Mouse (Mus musculus) gastrocnemius, postnatal 10 days (tissue): ENCODE measurements around the gene Eid3. TPM values are rescaled to one million over a fixed set of nuclear protein-coding genes. Genes with fewer than 3 reads are reported as not detected.

Source experiments
- DNase-seq: peaks from one replicate; pipeline ENCODE4 v3.0.0; 2021; ENCODE audit warnings: mixed read lengths
- total RNA-seq, 2 experiments: library from RNA; stranded (reverse); gene quantifications; 2 replicates each; pipeline ENCODE4 v1.2.3; 2021

Eid3 gene
- total RNA-seq, 2 experiments from 2014 or later = 0.78 to 2.3 TPM

DNA sequence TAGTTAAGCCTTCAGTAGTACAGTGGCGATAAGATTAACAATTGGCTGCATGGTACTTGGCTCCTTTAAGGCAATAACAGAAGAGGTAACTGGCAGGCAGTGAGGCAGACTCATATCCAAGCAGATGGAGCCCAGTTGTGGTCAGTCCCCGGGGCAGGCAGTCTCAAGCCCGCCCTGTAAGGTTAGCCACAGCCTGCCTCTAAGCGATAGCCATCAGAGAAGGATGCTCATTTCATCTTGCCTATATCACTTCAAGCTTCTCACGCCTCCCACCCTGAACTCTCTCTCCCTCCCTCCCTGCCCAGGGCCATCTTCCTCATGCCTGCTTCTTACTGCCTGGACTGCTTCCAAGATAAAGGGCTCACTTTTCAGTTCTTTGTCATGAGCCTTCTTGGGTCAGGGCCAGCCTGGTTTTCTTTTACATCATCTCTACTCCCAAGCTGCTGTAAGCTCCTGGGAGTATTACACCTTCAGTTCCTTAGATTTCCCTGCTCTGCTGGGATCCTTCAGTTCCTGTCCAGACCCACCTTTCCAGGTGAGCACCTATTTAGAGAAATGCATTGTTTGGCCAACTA, 3.2 kb upstream of the Eid3 start:
- DNase-seq = no peak

DNA sequence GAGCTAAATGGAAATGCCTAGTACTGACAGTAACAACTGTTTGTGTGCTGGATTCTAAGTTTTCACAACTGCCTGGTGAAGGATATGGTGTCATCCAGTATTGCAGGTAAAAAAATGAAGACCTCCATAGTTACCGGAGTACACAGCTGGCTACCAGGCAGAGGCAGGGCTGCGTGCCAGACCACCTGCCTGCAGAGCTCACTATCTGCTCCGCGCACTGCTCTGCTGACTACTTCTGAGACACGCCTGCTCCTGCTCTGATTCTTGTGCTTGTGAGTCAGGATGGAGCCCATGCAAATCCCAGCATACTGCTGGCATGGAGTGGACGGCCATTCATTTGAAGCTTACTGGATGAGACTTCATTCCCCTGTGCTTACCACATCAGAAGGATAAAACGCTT, 2.6 kb upstream of the Eid3 start:
- peak; percentile 38 for DNase-seq

DNA sequence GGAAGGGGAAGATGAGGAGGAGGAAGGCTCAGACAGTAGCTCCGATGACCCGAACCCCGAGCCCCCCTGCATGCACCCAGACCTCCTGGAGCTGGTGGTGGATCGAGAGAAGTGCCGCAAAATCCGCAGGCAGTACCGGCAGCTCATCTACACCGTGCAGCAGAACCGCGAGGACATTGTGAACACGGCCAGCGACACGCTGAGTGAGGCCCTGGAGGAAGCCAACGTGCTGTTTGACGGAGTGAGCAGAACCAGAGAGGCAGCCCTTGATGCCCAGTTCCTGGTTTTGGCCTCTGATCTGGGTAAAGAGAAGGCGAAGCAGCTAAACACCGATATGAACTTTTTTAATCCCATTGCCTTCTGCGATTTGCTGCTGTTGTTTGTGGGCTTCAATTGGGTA, 406 bp downstream of the Eid3 start:
- DNase-seq = no peak

DNA sequence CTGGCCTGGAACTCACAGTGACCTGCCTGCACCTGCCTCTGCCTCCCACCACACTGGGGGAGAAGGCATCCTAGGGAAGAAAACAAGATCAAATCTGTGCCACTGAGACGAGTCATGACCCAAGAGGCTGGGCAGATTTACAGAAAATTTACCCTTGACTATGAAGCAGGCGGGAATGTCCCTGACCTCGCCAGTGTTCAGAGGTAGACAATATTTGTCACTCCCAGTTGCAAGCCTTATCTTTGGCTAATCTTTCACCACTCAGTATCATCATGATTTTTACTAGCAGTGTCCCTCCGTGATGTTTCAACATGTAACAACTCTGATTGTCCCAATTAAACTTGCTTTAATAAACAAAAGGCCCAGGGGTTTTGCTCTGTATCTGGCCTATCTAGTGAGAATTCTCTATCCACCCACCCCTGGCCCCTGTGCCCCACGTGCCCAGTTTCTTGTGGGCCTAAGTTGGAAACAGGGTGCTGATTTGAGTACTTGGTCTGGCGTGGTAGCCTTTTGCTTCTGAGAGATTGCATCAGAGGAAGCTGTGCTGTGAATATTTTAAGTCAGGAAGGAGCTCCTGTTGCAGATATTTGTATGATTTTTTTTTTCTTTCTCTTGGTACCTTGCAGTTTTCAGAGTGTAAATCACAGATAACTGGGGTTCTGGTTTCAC, 2.1 kb downstream of the Eid3 start:
- DNase-seq = no peak

DNA sequence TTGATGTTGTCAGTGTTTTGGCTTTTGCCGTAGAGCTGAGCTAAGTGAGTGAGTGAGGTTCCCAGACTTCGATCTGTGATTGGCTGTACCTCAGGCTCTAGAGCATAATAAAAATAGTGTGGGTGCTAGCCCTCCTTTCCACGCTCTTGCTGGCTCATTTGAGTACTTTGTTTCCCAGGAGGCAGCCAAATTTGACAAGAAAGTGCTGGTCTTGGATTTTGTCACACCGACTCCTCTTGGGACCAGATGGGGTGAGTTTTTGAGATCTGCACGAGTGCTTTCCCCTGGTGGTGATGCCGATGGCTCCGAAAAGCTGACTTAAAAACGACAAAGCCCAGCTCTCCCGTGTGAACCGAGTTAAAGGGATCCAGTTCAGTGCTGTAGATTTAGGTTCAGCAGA, 9.0 kb downstream of the Eid3 start:
- DNase-seq = no peak

DNA sequence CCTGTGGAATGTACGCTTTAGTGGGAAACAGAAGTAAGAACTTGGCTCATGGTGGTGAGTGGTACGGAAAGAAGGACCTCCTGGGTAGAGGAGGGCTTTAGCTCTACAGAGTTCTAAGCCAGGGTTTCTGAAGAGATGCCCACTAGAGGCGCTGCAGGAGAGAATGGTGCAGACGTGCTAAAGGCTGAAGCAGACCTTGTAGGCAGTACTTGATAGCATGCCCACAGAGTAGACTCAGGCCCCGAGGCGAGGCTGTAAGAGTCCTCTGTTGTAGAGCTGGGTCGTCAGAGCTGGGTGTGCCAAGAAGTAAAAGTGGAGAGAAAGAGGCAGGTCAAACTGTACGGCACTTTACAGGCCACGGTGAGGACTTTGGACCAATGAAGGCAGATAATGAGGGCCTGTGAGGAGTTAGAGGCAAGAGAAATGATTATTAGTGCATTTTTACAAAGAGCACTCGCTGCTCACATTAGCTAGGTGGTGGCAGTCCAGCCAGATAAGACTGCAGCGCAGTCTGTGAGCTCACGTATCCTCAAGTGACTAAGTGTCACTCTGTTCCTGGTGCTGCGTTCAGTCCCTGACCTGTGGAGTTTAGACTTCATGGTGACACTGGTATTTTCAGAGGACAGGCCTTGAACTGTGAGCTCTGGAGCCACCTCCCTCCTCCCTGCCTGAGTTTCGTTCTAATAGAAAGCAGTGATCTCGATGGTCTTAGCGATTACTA, 9.8 kb downstream of the Eid3 start:
- DNase-seq = no peak

DNA sequence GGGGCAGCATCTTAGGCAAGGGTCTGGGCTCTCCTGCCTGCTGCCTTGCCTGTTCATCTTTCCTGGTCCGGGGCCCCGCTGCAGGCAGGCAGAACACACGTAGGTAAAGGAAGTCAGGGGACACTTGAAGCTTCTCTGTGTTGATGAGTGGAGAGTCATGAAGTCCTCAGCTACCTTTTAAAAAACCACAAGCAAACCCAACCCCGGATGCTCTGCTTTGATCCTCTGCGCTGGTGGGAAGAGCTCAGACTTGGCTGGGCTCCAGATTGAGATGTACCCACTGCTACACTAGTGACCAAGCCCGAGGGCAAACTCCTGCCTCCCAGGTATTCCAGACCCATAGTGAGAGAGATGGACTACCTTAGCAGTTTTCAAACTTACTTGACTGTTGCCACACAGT, 20.9 kb downstream of the Eid3 start:
- DNase-seq = no peak

DNA sequence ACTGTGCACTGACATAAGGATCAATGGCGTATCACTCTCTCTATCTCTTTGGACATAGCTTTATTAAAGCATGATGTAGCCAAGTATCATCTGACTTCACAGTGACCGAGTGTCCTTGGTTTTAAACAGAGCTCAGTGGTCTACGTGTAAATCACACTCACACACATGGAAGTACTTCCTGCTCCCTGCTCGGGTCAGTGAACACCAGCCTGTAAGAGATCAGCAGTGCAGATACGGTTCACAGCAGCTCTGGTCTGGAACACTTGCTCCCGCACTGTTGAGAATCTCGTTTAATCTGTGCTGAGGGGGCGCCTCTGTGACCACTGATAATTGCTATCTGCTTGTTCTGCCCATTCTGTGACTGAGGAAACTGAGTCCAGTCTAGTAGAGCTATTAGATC, 22.1 kb downstream of the Eid3 start:
- no peak for DNase-seq

DNA sequence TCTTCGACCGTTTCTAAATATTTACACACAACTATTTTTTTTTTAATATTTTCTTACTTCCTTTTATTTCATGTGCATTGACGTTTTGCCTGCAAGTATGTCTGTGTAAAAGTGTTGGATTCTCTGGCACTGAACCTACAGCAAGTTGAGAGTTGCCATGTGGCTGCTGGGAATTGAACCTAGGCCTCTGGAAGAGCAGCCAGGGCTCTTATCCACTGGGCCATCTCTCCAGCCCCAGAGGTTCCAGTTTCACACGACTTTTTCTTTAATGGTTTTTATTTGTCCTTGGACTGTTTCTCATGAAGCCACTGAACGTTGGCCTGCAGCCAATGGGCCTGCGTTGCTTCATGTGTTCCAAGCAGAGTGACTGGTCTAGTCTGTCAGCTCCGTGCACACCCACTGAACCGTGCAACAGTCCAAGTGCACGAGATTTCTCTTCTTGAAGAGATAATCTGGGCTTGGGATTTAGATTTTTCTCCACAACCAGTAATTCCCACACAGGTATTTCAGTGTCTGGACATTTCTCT, 23.1 kb downstream of the Eid3 start:
- peak; percentile 44 for DNase-seq

DNA sequence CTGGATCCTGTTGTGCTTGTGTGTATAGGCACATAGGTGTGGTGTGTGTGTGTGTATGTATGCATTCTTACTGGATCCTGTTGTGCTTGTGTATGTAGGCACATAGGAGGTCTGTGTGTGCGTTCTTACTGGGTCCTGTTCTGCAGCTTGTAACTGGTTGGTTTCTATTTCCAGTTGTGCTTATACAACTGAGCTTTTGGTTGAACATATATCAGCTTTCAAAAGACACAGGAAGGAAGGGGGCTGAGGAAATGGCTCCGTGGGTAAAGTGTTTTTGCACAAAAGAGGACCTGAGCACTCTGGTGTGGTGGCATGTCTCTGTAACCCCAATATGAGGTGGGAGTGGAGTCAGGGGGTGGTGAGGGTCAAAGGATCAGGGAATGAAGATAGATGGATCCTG, 24.5 kb downstream of the Eid3 start:
- no peak for DNase-seq

DNA sequence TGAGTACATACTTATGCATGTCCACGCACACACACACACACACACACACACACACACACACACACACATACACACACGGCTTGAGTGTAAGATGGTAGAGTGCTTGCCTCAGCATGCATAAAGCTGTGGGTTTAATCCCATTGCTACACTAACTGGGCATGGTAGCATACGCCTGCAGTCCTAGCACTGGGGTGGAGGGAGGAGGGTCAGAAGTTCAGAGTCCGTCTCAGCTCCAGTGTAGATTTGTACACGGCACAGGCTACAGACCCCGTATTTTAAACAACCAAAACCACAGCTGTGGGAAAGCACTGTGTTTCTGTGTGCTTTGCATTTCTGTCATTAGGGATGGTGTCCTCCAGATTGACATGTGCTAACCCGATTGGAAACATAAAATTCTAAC, 25.0 kb downstream of the Eid3 start:
- no peak for DNase-seq

DNA sequence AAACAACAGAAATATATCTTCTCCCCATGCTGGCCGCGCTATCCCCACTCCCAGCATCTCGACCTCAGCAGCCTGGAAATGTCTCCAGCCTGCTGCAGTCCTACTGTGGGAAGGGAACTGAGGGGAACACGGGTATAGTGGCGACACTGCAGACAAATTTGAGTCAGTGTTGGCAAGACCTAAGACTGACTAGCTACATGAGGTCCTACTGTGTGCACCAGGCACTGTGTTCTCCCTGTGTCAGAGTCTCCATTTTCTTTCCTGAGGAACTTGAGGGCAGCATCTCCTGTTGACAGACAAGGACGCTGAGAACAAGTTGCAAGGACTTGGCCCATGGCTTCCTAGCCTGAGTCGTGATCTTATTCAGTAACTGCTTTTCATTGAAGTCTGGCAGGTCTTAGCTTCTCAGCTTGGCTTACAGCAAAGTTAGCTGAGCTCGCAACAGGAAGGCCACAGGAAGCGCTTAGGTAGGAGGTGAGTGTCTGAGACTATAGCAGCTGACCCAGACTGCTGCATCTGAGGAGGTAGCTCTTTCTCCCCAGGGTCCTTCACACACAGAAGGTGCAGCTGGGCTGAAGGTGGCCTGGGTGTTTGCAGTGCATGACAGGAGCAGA, 26.1 kb downstream of the Eid3 start:
- no peak for DNase-seq

DNA sequence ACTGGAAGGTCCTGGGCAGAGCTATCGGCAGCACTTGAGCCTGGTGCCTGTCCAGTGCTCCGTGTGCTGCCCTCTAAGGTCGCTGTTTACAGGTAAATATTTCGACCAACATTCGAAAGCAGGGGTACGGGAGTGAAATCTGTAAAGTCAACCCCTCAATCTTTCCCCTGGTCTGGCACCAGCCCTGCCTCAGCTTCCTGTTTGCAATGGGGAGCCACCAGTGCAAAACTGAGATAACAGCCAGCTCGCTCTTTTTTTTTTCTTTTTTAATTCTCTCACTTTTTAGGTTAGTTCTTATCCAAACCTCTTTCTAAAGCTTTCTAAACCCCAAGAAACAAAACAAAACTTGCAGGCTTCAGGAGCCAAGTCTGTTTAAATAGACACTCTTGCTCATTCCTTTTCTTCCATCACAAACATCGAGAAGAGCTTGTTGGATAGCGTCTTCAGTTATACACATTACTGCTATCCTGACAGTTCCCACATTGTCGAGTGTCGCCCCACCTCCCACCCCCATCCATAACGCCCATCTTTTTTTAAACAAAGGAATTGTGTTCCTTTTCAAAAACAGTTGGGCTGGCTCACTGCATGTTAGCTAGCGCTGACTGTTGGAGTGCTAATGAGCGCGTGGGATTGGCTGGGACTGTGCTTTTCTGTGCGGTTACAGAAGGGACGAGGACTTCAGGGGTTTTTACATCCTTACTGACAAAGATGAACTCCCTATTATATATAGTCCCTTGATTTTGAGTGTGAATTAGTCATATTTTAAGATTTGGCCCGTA, 27.6 kb downstream of the Eid3 start:
- no peak for DNase-seq

DNA sequence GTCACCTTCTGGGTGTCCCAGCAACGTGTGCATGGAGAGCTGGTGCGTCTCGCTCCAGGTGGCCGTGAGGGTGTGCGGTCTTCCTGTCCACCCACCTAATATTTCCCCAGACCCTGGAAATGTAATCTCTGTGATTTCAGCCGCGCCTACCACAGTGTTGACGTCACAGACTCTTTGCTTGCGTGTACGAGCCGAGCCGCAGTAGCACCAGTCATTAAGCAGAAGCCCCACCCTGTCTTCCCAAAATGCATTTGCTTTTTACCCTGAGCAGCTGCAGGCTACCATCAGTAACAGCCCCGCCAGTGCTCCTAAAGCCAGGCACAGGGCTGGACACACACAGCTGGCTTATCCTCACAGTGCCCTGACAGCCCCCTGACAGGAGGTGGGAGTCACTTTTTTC, 31.5 kb downstream of the Eid3 start:
- no peak for DNase-seq

DNA sequence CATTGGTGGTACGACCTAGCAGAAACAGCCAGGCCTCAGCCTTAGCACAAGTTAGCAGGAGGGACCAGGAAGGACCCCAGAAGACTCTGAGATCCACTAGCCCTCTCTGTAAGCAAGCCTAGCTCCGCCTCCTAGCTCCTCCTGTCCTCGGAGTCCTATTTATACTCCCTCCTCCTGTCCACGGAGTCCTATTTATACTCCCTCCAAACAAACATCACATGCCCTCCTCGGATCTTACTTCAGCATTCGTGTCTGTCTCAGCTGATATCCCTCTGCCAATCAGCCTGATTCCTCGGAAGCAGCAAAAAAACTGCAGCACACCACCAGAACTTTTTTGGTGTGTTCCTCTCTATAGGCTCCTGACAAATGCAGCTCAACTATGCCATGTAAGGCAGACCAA, 32.5 kb downstream of the Eid3 start:
- DNase-seq = no peak

DNA sequence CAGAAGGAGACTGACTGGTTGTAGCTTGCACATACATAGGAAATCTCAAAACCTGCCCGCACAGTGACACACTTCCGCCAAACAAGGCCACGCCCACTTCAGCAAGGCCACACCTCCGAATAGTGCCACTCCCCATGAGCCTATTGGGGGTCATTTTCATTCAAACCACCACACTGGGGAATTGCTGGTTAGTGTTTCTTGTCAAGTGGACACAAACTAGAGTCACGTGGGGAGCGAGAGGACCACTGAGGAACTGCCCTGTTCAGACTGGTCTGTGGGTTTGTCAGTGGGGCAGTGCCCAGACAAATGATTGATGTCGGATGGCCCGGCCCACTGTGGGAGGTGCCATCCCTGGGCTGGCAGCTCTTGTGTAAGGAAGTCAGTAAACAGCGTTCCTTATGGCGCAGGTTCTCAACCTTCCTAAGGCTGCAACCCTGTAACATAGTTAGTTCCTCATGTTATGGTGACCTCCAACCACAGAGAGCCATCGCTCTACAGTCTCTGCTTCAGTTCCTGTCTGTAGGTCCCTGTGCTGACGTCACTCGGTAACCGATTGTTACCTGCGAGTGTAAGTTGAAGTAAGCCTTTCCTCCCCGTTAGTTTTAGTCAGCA, 33.5 kb downstream of the Eid3 start:
- no peak for DNase-seq

DNA sequence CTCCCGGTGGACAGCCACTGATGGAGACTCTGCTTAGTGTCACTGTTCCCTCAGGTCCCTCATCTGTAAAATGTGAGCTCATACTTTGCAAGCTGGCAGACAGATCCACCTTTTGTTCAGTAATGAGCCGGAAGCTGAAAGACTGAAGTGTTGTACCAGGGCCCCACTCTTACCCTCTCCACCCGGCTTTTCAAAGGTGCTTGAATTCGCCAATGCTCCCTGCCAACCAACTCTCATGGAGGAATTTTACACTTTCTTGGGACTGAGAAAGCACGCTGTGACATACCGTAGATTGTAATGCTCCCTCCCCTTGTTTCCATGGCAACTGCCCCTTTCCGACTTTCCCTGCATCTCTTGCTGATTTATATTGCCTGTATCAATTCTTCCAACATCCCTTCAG, 34.1 kb downstream of the Eid3 start:
- no peak for DNase-seq

DNA sequence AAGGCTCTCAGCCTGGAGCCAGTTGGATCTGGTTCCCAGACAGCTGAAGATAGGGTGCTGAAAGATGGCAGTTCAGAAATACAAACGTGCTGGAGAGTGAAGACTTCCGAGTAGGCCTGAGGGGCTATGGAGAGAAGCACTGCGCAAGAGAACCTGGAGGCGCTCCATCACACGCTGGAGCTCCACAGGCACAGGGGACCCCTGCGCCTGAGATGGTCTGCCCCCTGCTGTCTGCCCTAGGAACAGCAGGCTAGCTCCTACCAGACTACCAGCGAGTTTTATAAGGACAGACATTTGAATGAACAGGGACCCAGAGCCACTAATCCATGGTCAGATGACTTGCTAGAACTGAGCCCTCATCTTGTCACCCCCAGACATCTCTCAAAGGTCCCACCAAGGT, 35.0 kb downstream of the Eid3 start:
- peak; percentile 91 for DNase-seq

DNA sequence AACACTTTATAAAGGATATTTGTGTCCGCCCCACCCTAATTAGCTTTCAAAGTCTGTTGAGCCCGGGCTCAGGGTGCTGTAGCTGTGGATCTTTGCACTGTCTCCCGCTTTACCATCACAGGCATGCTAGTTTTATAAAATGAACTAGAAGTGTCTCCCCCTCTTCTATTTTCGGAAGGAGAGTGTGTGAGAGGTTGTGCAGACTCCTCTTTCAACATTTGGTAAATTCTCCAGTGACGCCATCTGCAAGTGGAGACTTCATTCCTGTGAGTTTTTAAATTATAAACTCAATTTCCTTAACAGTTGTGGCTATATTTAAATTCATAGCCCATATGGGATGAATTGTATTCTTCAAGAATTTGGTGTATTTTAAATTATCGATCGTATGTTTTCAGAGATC, 42.1 kb downstream of the Eid3 start:
- DNase-seq = no peak

DNA sequence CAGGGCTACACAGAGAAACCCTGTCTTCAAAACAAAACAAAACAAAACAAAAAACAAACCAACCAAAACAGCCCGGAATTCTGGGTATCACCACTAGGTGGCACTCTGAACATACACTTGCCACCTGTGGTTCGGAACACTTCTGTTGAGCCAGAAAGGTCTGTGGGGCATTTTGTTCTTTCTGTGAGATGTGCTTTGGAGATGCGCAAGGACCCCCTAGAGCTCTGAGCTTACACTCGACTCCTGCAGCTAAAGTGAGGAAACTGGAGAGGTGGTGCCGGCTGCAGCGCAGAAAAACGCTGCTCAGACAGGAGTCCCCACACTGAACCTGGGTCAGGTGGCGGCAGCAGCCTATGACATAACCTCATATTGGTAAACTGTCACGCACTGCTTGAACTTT, 43.0 kb downstream of the Eid3 start:
- DNase-seq = peak; percentile 64

DNA sequence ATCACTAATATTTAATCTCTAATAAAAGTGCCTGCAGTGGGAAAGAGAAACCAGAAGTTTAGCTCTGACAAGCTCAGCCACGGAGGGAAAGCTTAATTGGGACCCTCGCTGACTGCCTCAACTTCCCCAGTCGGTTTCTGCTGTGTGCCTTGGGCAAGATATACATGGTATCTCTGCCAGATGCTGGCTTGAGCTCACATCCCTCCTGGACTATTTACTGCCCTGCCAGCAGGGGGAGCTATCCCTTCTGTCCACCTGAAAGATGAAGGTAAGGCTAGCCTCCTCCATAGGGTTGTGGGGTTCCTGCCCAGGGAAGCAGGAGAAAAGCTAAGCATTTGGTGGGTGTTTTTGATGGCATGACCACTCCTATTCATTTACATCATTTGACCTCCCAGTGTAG, 43.8 kb downstream of the Eid3 start:
- no peak for DNase-seq

DNA sequence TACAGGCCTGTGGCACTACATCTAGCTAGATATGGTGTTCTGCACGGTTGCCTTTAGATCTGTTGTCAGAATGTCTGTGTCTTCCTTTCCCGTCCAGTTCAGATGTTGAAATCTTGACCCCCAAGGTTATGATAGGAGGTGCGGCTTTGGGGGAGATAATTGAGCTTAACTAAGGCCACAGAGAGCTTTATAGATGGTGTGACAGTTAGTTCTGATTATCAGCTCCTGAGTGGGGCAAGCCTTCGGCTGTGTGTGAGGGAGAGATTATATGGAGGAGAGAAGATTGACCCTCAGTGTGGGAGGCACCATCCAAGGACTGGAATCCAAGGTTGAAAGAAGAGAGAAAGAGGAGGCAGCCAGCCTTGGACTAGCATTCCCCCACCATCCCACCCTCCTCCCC, 46.8 kb downstream of the Eid3 start:
- DNase-seq = no peak
